ENCODE assay signal across 21 mouse cellular contexts in genomic region chr5:51830015-51830414, GRCm38 (mm10).
"Had no signal": no experiment of that assay in that cellular context is flagged by ENCODE, and none has a peak within 500 bp of the region (broad histone marks: within the 10 kb centered on the region; RNA-seq: fewer than 3 reads in every experiment).

No protein-coding gene starts in this region.

- H3K4me3 ChIP-seq: heart, adult 2 months; heart, embryonic 13.5 days; heart, embryonic 15.5 days; hindbrain, embryonic 13.5 days; hindbrain, embryonic 15.5 days; kidney, embryonic 15.5 days; limb, embryonic 13.5 days had no signal

- H3K27me3 ChIP-seq: heart, embryonic 13.5 days; heart, embryonic 15.5 days; hindbrain, embryonic 13.5 days; hindbrain, embryonic 15.5 days; kidney, embryonic 15.5 days; limb, embryonic 13.5 days had no signal

- DNase-seq: forebrain, postnatal 0 days; gastrocnemius, postnatal 14 days; gastrocnemius, postnatal 36 days; heart, adult 2 months; heart, postnatal 14 days; heart, postnatal 36 days; kidney, adult 11 months; kidney, adult 2 months; kidney, adult 9 months; kidney, postnatal 14 days; kidney, postnatal 36 days had no signal

- H3K36me3 ChIP-seq: heart, embryonic 13.5 days; heart, embryonic 15.5 days; hindbrain, embryonic 13.5 days; hindbrain, embryonic 15.5 days; kidney, embryonic 15.5 days; limb, embryonic 13.5 days had no signal

- H3K9ac ChIP-seq: forebrain, postnatal 0 days; heart, embryonic 13.5 days; heart, embryonic 15.5 days; hindbrain, embryonic 13.5 days; hindbrain, embryonic 15.5 days; kidney, embryonic 15.5 days; limb, embryonic 13.5 days had no signal

- H3K4me1 ChIP-seq: heart, embryonic 13.5 days; heart, embryonic 15.5 days; hindbrain, embryonic 13.5 days; hindbrain, embryonic 15.5 days; kidney, embryonic 15.5 days; limb, embryonic 13.5 days had no signal

- H3K27ac ChIP-seq: heart, adult 2 months; heart, embryonic 13.5 days; heart, embryonic 15.5 days; hindbrain, embryonic 13.5 days; hindbrain, embryonic 15.5 days; hindbrain, postnatal 0 days; kidney, embryonic 15.5 days; kidney, postnatal 0 days; limb, embryonic 13.5 days had no signal

- ATAC-seq: forebrain, postnatal 0 days; hindbrain, postnatal 0 days; intestine, embryonic 16.5 days had no signal

- H3K4me2 ChIP-seq: heart, embryonic 11.5 days; heart, embryonic 13.5 days; heart, embryonic 15.5 days; hindbrain, embryonic 13.5 days; hindbrain, embryonic 15.5 days; kidney, embryonic 15.5 days; limb, embryonic 13.5 days had no signal

- H3K9me3 ChIP-seq: heart, embryonic 15.5 days; hindbrain, embryonic 13.5 days; hindbrain, embryonic 15.5 days; kidney, embryonic 15.5 days; limb, embryonic 13.5 days had no signal
